Mouse (Mus musculus) urinary bladder, adult 18-20 months (tissue): ENCODE data around the gene Gvin1.
"Not testable (repeated sequence)": the region's sequence is repeated elsewhere in the genome, so short reads cannot be mapped to it uniquely, and the experiment has no call there.

Source experiments
- DNase-seq, 2 experiments: peaks; one replicate each; pipeline ENCODE4 v3.0.0; 2022; ENCODE audit warnings: low spot score in 2 of 2, mixed read lengths in 2 of 2

Gvin1 gene

DNA sequence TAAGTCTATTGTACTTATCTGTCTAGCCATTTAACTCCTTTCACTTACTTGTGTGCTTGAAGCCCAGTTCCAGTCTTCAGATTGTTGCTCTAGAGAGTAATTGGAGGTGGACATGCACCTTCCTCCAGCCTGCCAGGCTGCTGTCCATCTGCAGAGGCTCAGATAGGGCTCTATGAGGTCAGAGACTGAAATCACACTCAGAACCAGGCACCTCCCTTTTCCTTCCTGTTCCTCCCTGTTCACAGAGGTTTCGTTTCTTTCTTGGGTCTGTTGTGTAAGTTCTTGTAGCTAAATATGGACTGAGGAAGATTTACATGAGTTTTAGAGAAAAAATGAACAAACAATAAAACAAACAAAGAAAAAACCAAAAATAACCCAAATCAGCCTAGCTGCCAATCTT, at the start of gene Gvin1:
Gene Gvin1, minus strand, starts transcription at position 150 of the 400 bp plus-strand sequence.
- DNase-seq = not testable (repeated sequence)

GRCm38 (mm10) chr7:106251844-106252517, 36.9 kb upstream of the Gvin1 start:
- no peak for DNase-seq

- DNase-seq = no peak
Observed at GRCm38 (mm10) chr7:106248922-106249321, 33.8 kb upstream of the Gvin1 start.

DNA sequence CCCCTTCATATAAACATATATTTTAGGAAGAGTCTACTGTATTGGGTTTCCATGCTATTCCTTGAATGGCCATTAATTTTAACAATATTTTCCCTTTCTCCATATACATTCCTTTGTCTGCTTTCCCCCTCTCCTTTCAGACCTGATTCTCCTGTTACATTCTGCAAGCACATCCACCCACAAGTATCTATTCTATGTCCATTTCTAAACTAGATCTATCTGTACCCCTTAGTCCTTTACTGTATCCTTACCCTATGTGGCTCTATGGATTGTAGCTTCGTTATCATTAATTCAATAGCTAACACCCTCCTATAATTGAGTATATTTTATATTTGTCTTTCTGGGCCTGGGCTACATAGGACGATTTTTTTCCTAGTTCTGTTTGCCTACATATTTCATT, 33.1 kb upstream of the Gvin1 start:
- DNase-seq = no peak

GRCm38 (mm10) chr7:106245601-106246000, 30.5 kb upstream of the Gvin1 start:
- no peak for DNase-seq

- not testable (repeated sequence) for DNase-seq
Observed at GRCm38 (mm10) chr7:106240484-106241275, 25.6 kb upstream of the Gvin1 start.

GRCm38 (mm10) chr7:106237192-106237465, 22.0 kb upstream of the Gvin1 start:
- no peak for DNase-seq

DNA sequence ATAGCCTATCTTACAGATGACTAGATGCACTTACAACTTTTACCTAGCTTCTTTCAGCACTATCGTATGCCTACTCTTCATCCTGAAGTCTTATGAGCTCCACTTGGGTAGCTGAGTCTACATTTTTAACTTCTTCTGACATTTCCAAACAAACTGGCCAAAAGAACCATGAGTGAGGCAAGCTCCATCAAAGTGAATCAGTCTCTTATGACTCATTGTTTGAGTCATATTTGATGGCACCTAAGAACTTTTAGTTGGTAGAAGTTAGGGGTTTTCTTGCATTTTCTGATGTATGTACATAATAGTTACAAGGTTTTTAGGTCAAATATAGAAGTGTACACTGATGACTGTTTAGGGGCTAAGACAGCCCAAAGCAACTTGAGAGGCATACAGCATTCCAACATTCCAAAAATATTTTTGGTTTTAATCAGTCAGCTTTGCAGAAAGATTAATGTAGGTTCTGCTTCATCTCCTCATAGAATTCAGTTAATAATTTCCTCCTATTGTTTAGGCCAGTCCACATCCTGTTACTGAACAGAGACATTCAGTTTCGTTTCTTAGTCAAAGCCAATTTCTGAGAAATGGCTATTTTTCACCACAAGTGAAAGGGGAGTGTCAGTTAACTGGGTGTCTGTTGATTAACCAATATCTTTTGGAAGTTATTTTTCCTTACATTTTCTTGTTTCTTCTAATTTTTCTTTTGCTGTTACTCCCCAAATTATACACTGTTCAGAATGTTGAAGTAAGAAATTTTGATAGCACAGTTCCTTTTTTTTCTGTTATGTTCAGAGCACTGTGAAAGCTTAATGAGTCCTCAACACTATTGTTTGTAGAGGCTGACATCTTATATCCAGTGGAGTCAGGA, 21.4 kb upstream of the Gvin1 start:
- DNase-seq = no peak

- no peak for DNase-seq
Observed at GRCm38 (mm10) chr7:106235596-106235995, 20.5 kb upstream of the Gvin1 start.

- DNase-seq = not testable (repeated sequence)
Observed at GRCm38 (mm10) chr7:106215910-106216309, 784 bp upstream of the Gvin1 start.

GRCm38 (mm10) chr7:106213770-106214169, 1.4 kb downstream of the Gvin1 start:
- not testable (repeated sequence) for DNase-seq

GRCm38 (mm10) chr7:106206630-106207029, 8.5 kb downstream of the Gvin1 start:
- DNase-seq = not testable (repeated sequence)

GRCm38 (mm10) chr7:106177065-106177464, 38.1 kb downstream of the Gvin1 start:
- not testable (repeated sequence) for DNase-seq

GRCm38 (mm10) chr7:106145013-106145754, 69.9 kb downstream of the Gvin1 start:
- not testable (repeated sequence) for DNase-seq

GRCm38 (mm10) chr7:106141128-106141895, 73.8 kb downstream of the Gvin1 start:
- not testable (repeated sequence) for DNase-seq

DNA sequence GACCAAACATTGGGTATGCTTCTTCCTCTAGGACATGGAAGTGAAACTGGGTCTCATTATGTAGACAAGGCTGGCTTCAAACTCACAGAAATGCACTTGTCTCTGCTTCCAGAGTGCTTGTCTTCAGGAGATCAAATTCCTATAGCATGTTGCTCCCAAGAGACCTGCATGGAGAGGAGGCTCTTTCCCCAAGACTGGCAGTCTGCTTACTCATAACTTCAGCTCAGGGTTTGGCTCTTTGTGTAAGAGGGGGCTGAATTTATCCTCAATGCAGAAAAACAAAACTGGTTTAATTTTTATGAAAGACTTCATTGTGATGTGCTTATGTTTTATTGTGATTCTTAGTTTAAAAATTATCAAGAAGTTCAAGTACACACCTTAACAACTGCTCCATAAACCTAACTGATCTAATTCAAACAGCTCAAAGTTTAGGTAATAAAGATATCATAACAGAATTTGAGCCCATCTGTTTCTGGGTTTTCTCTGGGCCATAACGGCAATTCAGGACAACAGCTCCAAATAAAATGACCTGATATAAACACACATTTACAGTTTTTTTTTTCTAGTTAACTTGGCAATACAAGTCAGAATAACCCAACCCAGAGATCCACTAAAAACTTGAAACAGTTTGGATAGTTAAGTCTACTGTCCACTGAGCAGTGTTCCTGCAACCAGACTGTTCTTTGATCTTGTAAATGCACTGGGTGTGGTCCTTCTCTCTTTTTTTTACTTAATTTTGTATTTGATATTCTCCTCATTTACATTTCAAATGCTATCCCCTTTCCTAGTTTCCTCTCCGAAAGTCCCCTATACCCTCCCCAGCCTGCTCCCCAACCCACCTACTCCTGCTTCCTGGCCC, 97.8 kb downstream of the Gvin1 start:
- DNase-seq = not testable (repeated sequence)
